Mouse (Mus musculus) liver, embryonic 16.5 days (tissue): ENCODE results near the gene Ccdc22. TPM values are rescaled to one million over a fixed set of nuclear protein-coding genes. Genes with fewer than 3 reads are reported as not detected.

Source experiments
- ATAC-seq: fragments of 200-750 bp; cut with Nextera tagmentation; 2 replicates; pipeline ENCODE4 v1.8.0; 2017; ENCODE audit warnings: low read depth, mild to moderate bottlenecking, moderate number of reproducible peaks, moderate library complexity
- H3K27ac ChIP-seq: fragments of 300-500 bp; sonication (generic); 2 replicates; pipeline ENCODE4 v1.5.1; 2014; ENCODE audit warnings: mild to moderate bottlenecking, low read length
- H3K27me3 ChIP-seq: fragments of 300-500 bp; sonication (generic); 2 replicates; pipeline ENCODE4 v1.6.1; 2014; ENCODE audit warnings: low read depth, low read length, mixed read lengths; ENCODE audit not compliant: control insufficient read depth, insufficient read depth
- H3K36me3 ChIP-seq: fragments of 300-500 bp; sonication (generic); 2 replicates; pipeline ENCODE4 v1.6.1; 2014; ENCODE audit warnings: mild to moderate bottlenecking; ENCODE audit not compliant: control insufficient read depth, insufficient read depth
- H3K4me1 ChIP-seq: fragments of 300-500 bp; sonication (generic); 2 replicates; pipeline ENCODE4 v1.6.1; 2014; ENCODE audit warnings: low read depth, low read length, mixed read lengths; ENCODE audit not compliant: control insufficient read depth
- H3K4me2 ChIP-seq: fragments of 300-500 bp; sonication (generic); 2 replicates; pipeline ENCODE4 v1.6.1; 2014; ENCODE audit warnings: low read depth, low read length, mixed read lengths
- H3K4me3 ChIP-seq: fragments of 300-500 bp; sonication (generic); 2 replicates; pipeline ENCODE4 v1.5.1; 2014; ENCODE audit warnings: low read depth, mild to moderate bottlenecking, low read length
- H3K9ac ChIP-seq: fragments of 300-500 bp; sonication (generic); 2 replicates; pipeline ENCODE4 v1.6.1; 2014; ENCODE audit warnings: low read depth, low read length
- H3K9me3 ChIP-seq: fragments of 300-500 bp; sonication (generic); replicated peaks from 2 replicates; pipeline ENCODE4 v1.6.1; 2016; ENCODE audit warnings: low read length; ENCODE audit not compliant: control insufficient read depth
- WGBS: fragments of 180-500 bp; shearing (Covaris S2); extraction: QIAGEN DNeasy Blood & Tissue Kit; methylation state at CpG from one replicate; pipeline ENCODE4 v1.1.7; 2014; ENCODE audit not compliant: insufficient replicate concordance; 5-methylcytosine and 5-hydroxymethylcytosine counted together
- polyA plus RNA-seq: library from polyadenylated mRNA; unstranded; fragments of >200 nt; fragmentation: Nextera tagmentation; extraction: Ambion mirVana; gene quantifications from 2 replicates; pipeline ENCODE4 v1.2.1, GENCODE M21; 2015

The Ccdc22 gene
- polyA plus RNA-seq: 17.3 and 17.6 TPM in 2 replicates

DNA sequence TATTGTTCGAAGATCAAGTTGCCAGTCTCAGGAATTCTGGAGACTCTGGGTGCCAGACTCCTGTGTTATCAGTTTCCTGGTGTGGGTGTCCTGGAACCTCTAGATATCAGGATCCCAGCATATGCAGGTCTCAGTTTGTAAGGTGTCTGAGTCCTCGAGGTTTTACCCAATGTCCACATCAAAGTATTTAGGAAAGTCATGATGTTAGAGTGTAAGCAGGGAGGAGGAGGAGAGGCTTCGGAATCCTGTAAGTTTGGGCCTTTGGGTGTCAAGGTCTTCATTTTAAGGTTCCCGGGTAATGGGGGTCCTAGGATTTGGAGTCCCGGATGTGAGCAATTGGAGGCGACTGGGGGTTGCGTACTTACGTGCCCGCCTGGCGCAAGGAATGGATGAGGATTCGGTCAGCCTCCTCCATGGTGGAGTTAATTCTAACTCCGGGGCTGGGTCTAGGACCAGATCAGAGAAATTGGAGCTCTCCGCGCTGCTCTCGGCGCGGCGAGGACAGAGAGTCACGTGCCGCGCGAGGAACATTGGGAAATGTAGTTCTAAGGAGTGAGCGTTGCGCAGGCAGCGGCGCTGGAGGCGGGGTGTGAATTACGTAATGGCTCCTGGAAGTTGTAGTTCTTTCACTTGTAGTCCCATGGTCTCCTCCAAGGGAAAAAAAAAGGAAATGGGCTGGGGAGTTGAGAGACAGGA, at the start of gene Ccdc22:
Gene Ccdc22 (minus strand): TSS at position 639 of the 696 bp plus-strand sequence.
- H3K9me3 ChIP-seq: no peaks in the 10 kb centered on the region
- H3K4me1 ChIP-seq: no peaks in the 10 kb centered on the region; the same call in 1 of the 2 replicates
- H3K9ac ChIP-seq: peak within 1 kb of the TSS; percentile 59
- peaks cover 7% of the 10 kb centered on the region; the same call in 1 of the 2 replicates for H3K27me3 ChIP-seq
- peak within 1 kb of the TSS; percentile 73 for H3K4me2 ChIP-seq
- peak; percentile 96 for ATAC-seq
- H3K27ac ChIP-seq: peak within 1 kb of the TSS; percentile 24; the same call in 1 of the 2 replicates
- 14% methylated on average over 28 of the region's 28 CpGs for WGBS
- H3K36me3 ChIP-seq: no peaks in the 10 kb centered on the region
- peak within 1 kb of the TSS; percentile 66 for H3K4me3 ChIP-seq

GRCm38 (mm10) chrX:7648671-7649304, 43.5 kb upstream of the Ccdc22 start:
- peaks cover 6% of the 10 kb centered on the region for H3K4me1 ChIP-seq
- peak; percentile 93 for ATAC-seq
- peak overlapping the region; percentile 59 for H3K4me3 ChIP-seq
- 18% methylated on average over 25 of the region's 25 CpGs for WGBS
- H3K27ac ChIP-seq: peak overlapping the region; percentile 90
- no peaks in the 10 kb centered on the region for H3K9me3 ChIP-seq
- peak overlapping the region; percentile 72 for H3K4me2 ChIP-seq
- H3K27me3 ChIP-seq: no peaks in the 10 kb centered on the region
- H3K36me3 ChIP-seq: no peaks in the 10 kb centered on the region
- H3K9ac ChIP-seq: peak overlapping the region; percentile 72

- H3K4me3 ChIP-seq: no peak overlapping the region
Observed at GRCm38 (mm10) chrX:7645349-7645748, 40.0 kb upstream of the Ccdc22 start.

DNA sequence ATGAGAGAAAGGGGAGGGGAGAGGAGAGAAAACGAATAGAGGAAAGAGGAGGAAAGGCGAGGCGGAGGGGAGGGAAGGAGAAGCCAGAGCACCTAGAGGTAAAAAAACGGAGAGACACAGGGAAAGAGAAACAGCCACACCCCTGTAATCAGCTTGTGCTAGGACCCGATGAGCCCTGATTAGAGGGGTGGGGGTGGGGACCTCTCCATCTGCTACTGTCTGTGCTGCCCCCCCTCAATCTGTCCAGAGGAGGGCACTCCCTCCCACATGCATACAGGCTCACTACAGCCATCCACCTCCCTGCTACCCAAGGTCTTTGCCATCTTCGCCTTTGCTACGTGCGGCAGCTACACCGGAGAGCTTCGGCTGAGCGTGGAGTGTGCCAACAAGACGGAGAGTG, 35.5 kb upstream of the Ccdc22 start:
- H3K4me2 ChIP-seq: no peak overlapping the region
- H3K9ac ChIP-seq: no peak overlapping the region
- H3K36me3 ChIP-seq: no peaks in the 10 kb centered on the region
- H3K27ac ChIP-seq: no peak overlapping the region
- no peaks in the 10 kb centered on the region for H3K9me3 ChIP-seq
- peak; percentile 33; the same call in 1 of the 2 replicates for ATAC-seq
- H3K4me1 ChIP-seq: peaks cover 7% of the 10 kb centered on the region
- H3K4me3 ChIP-seq: no peak overlapping the region
- WGBS: 30% methylated on average over 12 of the region's 12 CpGs
- H3K27me3 ChIP-seq: peaks cover 14% of the 10 kb centered on the region

More at GRCm38 (mm10) chrX:7645349-7645748, 40.0 kb upstream of the Ccdc22 start:
- Histone ChIP-seq H3K4me1 (peaks cover 8% of the 10 kb centered on the region), H3K36me3 (no peaks in the 10 kb centered on the region), H3K9ac (no peak overlapping the region), H3K9me3 (no peaks in the 10 kb centered on the region), H3K27ac (no peak overlapping the region), H3K27me3 (peaks cover 4% of the 10 kb centered on the region; the same call in 1 of the 2 replicates), H3K4me2 (no peak overlapping the region)
- no peak for ATAC-seq
- WGBS: 9% methylated on average over 5 of the region's 5 CpGs

- H3K9ac ChIP-seq: no peak overlapping the region
- no peak for ATAC-seq
- H3K27me3 ChIP-seq: peaks cover 14% of the 10 kb centered on the region
- WGBS: 22% methylated on average over 13 of the region's 13 CpGs
- no peaks in the 10 kb centered on the region for H3K36me3 ChIP-seq
- no peak overlapping the region for H3K4me3 ChIP-seq
- no peak overlapping the region for H3K27ac ChIP-seq
- no peak overlapping the region for H3K4me2 ChIP-seq
- H3K4me1 ChIP-seq: peaks cover 7% of the 10 kb centered on the region
- H3K9me3 ChIP-seq: no peaks in the 10 kb centered on the region
Observed at GRCm38 (mm10) chrX:7639536-7640325, 34.4 kb upstream of the Ccdc22 start.

DNA sequence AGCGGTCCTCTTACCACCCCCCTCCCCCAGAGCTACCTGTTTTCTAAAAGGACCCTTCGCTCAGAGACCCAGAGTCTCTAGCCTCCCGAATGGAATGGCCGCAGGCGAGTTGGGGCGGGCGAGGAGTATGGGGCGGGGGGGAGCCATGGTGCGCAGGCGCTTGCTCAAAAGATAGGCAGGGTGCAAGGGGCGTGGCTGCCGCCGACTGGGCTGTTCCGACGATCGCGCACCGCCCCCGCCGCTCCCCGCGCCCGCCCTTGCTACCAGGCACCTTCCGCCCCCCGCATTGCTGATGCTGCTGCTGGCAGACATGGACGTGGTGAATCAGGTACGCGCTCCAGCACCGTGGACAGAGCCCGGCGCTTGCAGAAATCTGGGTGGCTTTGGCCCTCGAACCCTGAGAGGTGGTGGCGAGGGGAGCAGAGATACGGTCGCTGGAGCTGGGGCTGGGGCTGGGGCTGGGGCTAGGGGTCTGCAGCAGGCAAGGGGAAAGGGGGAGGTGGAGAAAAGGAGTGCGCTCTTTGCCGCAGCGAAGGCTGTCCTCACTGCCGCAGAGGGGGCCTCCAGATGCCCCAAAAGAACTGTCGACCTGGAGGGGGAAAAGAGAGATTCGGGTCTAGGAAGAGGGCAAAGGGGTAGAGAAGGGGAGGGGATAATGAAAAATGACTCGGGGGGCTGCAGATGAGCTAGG, 33.2 kb upstream of the Ccdc22 start, which contains the start of gene Syp:
Gene Syp (plus strand): TSS at position 71 of the 691 bp plus-strand sequence.
- H3K4me3 ChIP-seq: peak within 1 kb of the TSS; percentile 41
- peak within 1 kb of the TSS; percentile 40; the same call in 1 of the 2 replicates for H3K9ac ChIP-seq
- H3K4me2 ChIP-seq: peak within 1 kb of the TSS; percentile 54
- H3K9me3 ChIP-seq: no peaks in the 10 kb centered on the region
- no peak within 1 kb of the TSS for H3K27ac ChIP-seq
- H3K4me1 ChIP-seq: peaks cover 7% of the 10 kb centered on the region
- H3K36me3 ChIP-seq: no peaks in the 10 kb centered on the region
- peaks cover 14% of the 10 kb centered on the region for H3K27me3 ChIP-seq
- peak; percentile 90 for ATAC-seq
- WGBS: 16% methylated on average over 41 of the region's 42 CpGs

DNA sequence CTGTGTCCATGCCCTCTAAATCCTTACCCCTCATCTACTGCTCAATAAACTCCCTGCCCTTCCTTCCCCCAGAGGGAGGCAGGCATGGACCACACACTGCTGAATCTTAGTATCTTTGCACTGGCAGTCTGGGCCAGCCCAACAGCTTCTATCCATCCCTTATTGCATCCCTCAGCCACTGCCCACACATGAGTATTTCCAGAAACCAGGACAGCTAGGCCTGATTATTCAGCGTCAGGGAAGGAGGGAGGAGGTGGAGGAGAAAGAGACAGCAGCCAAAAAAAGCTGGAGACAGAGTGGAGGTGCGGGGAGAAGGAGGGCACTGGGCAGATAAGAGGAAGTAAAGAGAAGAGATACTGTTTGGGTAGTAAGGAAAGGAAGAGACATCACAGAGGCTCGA, 29.8 kb upstream of the Ccdc22 start:
- ATAC-seq: no peak
- no peak overlapping the region for H3K4me3 ChIP-seq
- no peak overlapping the region for H3K27ac ChIP-seq
- no peaks in the 10 kb centered on the region for H3K9me3 ChIP-seq
- H3K36me3 ChIP-seq: no peaks in the 10 kb centered on the region
- peaks cover 10% of the 10 kb centered on the region for H3K27me3 ChIP-seq
- no peak overlapping the region for H3K9ac ChIP-seq
- 33% methylated on average over 3 of the region's 3 CpGs for WGBS
- H3K4me2 ChIP-seq: no peak overlapping the region
- peaks cover 4% of the 10 kb centered on the region for H3K4me1 ChIP-seq

DNA sequence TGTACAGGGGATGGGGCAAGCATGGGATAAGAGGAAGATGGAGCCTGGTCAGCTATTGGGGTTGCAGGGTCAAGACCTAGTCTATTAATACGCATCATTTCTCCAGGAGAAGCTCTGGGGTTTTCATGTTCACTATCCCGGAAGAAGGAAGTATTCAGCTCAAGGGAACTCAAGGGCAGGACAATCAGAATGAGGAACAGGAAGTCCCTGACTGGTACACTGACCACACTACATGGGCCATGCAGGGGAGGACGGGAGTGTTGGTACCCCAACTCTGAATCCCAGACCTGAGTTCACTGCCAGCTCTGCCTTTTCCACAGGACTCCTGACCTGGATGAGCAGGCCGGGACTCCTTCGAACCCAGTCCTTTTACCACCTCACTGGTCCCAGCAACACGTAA, 27.2 kb upstream of the Ccdc22 start:
- no peaks in the 10 kb centered on the region for H3K27me3 ChIP-seq
- no peak overlapping the region for H3K27ac ChIP-seq
- WGBS: 54% methylated on average over 6 of the region's 6 CpGs
- no peaks in the 10 kb centered on the region for H3K9me3 ChIP-seq
- ATAC-seq: no peak
- H3K4me2 ChIP-seq: no peak overlapping the region
- no peak overlapping the region for H3K4me3 ChIP-seq
- no peaks in the 10 kb centered on the region for H3K36me3 ChIP-seq
- no peak overlapping the region for H3K9ac ChIP-seq
- H3K4me1 ChIP-seq: no peaks in the 10 kb centered on the region
